Comparison of ENCODE assay signal across 9 mouse cellular contexts in the genomic region with DNA sequence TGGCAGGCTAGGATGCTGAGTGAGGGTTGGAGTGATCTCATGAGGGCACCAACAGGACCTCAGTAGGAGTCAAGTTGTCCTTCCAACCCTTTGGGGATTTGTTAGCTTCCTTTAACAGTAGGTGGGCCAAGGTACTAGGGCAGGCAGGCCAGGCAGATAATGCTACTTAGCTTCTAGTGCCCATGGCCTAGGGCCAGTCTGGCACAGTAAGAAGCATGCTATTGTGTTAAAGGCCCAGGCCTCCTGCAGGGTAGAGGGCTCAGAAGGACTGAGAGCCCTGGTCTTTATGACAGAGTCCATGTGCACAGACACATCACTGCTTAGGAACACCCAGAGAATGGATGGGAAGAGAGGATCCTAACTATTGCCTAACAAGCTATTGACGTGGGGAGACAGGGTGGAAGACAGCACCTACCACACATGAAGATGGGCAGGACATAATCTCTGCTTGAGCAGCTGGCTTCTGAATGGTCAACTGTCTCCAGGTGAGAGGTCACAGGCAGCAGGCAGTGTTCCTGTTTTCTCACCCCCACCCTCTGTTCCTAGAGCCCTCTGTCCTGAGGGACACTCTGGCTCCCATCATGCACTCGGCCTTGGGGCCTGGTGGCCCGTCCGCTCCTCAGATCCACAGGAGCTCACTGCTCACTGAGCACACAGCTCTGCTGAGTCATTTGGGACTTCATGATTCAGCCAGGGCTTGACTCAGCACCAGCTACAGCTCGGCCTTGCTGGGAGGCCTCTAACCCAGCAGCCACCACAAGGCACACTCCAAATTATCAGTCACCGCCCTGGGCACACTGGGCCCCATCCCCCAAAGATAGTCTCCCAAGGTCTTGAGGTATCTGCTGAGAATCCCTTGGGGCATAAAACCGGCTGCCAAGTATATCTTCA.
A peak's percentile ranks its signal among the peaks of the same experiment; 100 is the strongest.
DNase-seq lines count a peak whose midpoint lies in the region.
"Had no signal": no experiment of that assay in that cellular context is flagged by ENCODE, and none has a peak within 500 bp of the region (broad histone marks: within the 10 kb centered on the region; RNA-seq: fewer than 3 reads in every experiment).

No protein-coding gene starts in this region.

- no peaks in the 10 kb centered on the region for H3K27me3 ChIP-seq in limb, embryonic 10.5 days (ENCODE audit: low read depth, poor library complexity, severe bottlenecking)

- H3K36me3 ChIP-seq in limb, embryonic 10.5 days = no peaks in the 10 kb centered on the region

- WGBS in limb, embryonic 10.5 days = 81% methylated on average over 7 of the region's 7 CpGs

- H3K4me3 ChIP-seq in limb, embryonic 10.5 days = no peak overlapping the region

- no peaks in the 10 kb centered on the region for H3K9me3 ChIP-seq in limb, embryonic 10.5 days (replicated peaks)

- H3K4me1 ChIP-seq in limb, embryonic 10.5 days = peaks cover 17% of the 10 kb centered on the region

- peak overlapping the region; percentile 61 for H3K27ac ChIP-seq in limb, embryonic 10.5 days

- DNase-seq in spleen, adult 12 weeks (ENCODE audit: low spot score) = peak; percentile 40
- DNase-seq in spleen, adult 18-20 months = no peak
- peak; percentile 51 for DNase-seq in c-Kit-positive CD71-negative TER-119-negative erythroid progenitor cells, embryonic 14.5 days (ENCODE audit: low read depth)
- DNase-seq in limb, embryonic 10.5 days (ENCODE audit: low spot score) = no peak
- no peak for DNase-seq in neural tube, embryonic 10.5 days (ENCODE audit: extremely low spot score, low spot score)
- no peak for DNase-seq in layer of hippocampus, adult 18-20 months (ENCODE audit: low spot score in 2 of 2)
- no peak for DNase-seq in cerebellum, adult 11 months
- DNase-seq in layer of hippocampus, adult 11-12 months (ENCODE audit: low spot score) = no peak
- DNase-seq: kidney, postnatal 14 days had no signal

Comparison
In these comparisons a context has a peak if more than half of its experiments do, and no peak if none do; other contexts are left out.
1. DNase-seq: peak in spleen, adult 12 weeks (single experiment) and c-Kit-positive CD71-negative TER-119-negative erythroid progenitor cells, embryonic 14.5 days (single experiment); none in spleen, adult 18-20 months (0 of 2), limb, embryonic 10.5 days (single experiment), neural tube, embryonic 10.5 days (single experiment), layer of hippocampus, adult 18-20 months (0 of 2), cerebellum, adult 11 months (single experiment) and layer of hippocampus, adult 11-12 months (single experiment).